Mouse (Mus musculus) T-cell, adult 2 months (primary cell): Measurements from ENCODE around the gene Rem2.

Source experiments
- DNase-seq: peaks from one replicate; pipeline ENCODE4 v3.0.0; 2022; ENCODE audit warnings: low spot score

The Rem2 gene

DNA sequence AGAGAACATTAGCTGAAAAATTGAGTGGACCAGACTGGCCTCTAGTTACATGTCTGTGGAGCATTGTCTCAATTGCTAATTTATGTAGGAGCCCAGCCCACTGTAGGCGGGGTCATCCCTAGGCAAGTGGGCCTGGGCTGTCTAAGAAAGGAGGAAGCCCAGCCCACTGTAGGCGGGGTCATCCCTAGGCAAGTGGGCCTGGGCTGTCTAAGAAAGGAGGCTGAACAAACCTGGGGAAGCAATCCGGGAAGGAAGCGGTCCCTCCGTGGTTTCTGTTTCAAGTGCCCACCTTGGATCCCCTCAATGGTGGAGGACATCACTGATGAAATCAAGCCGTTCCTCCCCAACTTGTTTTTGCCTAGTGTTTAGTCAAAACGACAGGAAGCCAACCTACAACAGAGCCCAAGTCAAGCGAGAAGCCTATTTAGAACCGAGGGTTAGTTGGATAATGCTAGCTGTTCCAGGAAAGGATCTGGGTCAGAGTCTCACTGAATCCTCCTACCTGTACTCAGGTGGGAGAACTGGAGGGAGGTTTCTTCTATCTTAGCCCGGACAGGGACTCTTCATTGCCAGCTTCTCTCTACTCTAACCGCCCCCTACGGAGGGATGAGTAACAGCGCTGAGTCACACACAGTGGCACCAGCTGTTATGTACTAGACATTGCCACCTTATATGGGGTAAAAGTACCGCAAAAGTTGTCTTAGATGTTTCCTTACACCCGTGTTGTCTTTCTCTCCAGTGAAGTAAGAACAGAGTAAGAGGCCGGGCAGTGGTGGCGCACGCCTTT, 16.6 kb downstream of the Rem2 start:
- DNase-seq = peak; percentile 59

DNA sequence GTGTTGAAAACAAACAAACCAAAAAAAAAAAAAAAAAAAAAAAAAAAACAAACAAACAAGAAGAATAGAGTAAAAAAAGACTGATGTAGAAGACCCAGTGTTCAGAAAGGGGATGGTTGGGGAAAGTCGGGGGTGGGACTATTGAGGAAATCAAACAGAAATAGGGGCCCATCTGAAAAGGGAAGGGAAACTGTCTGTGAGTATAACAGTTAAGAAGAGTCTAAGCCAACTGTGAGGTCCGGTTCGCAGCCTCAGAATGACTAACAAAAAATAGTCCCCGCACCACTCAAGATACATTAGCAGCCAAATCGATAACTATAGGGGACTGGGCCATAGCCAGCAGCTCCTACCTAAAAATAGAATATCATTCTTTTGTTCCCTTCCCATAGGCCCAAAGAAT, 17.3 kb downstream of the Rem2 start:
- DNase-seq = no peak

DNA sequence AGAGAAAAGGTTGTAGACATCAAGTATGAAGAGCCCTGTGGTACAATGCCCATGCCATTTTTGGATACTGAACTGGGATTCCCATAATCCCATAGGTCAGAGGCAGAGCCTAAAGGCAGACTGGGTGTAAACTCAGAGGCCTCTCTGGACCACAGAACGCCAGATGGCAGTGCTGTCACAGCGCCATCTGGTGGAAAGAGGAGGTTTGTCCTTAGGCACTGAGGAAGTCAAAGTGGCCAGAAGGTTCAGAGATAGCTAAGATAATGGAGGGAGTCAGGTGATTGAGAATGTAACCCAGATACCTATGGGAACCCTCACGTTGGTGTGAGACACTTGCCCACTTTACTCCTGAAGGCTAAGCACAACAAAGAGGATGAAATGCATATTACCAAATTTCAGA, 18.3 kb downstream of the Rem2 start:
- peak; percentile 73 for DNase-seq

DNA sequence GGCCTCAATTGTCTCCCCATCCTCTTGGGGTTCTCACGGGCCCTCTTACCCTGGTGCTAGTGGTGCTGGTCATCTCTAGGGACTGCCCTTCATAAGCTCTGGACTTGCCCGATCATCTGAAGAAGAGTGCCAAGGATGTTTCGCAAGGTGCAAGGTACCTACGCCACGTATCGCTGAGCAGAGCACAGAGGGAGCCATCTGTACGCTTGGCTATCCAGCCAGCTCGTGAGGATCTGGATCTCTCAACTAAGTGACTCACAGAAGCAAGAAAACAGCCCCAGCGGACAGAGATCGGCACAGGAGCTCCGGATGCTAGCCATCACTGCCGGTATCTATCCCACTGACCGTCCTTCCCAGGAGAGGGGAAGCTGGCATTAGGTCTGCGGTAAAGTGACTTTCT, 20.8 kb downstream of the Rem2 start:
- DNase-seq = no peak

DNA sequence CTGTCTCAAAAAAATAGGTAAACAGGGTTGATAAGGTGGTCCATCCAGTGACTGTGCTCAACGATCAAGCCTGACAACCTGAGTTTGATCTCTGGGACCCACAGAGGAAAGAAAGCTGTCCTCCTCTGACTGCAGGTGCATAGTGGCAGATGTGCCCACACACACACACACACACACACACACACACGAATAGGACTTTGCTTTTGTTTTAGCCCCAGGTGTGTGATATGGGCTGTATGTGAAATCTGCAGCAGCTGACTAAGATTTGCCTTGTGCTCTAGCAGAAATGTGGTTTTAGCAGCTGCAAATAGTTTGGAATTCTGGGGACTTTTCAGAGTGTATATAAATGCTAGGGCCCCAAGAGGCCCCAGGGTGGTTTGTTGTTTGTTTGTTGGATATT, 23.4 kb downstream of the Rem2 start:
- no peak for DNase-seq

DNA sequence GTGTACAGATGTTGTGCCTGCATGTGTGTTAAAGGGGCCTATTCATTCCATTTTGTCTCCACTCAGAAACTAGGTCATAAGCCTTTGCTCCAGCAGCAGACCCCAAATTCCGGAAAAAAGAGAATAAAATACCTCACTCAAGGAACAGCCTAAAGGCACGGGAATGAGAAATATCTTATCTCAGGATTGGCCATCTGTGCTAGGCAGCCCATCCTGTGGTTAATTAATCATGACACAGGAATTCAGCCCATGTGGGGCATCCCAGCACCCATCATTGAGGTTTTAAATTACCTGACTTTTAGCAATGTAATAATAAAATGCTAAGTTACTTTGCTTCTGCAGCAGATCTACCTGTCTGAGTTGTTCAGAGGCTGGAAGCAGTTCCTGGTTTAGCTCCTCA, 25.5 kb downstream of the Rem2 start:
- no peak for DNase-seq

DNA sequence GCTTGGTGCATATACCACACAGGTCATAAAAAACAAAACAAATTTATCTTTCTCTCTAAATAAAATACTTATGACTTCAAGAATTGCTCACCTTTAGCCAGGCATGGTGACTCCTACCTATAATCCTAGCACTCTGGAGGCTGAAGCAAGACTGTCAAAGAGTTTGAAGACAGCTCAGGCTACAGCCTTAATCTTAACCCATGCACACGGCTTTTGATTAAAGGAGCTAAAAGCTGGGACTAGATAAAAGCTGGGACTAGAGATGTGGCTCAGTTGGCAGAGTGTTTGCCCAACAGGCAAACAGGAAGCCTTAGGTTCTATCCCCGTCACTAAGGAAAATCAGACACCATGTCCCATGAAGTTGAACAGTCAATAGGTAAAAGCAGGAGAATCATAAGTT, 27.2 kb downstream of the Rem2 start:
- no peak for DNase-seq

DNA sequence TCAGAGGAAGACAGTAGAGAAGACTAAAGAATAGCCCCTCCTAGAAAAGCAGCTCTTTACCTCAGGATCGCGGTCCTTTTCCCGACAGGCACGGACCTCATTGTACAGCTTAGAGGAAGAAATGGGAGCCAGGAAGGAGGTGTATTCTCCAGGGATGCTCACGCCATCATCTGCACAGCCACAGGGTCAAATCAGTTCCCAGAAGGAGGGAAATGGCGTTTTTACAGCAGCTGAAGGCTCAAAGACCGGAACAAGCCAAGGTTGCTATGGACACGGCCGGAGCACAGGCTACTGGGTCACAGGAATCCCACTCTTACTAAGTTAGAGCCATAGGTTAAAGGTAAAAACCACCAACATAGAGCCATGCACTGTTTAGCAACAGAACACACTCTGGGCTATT, 33.9 kb downstream of the Rem2 start:
- DNase-seq = no peak

DNA sequence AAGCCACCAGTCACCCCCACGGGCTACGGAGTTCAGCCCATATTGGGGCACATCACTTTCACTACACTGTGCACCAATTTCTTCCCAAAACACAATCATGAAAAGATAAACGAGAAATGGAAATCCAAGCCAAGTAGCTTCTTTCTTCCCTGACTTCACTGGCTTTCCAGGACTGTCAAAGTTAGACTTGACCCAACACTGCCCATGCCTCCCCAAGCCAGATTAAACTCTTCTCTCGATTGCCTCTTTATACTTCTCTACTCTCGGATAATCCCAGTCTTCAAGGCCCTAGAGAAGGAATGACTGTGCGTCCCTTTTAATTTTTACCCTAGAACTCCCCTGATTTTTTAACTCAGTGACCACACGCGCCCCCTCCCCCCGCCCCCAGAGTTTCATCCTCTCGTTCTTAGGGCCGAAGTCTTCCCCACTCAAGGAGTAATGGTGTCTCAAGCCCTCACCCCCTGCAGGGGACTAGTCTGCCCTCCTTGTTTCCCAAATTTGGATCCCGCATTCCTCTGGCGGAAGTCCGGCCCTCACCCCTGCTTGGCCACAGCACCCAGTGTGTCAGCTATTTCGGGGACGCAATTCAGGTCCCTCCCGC, 40.9 kb downstream of the Rem2 start:
- no peak for DNase-seq

DNA sequence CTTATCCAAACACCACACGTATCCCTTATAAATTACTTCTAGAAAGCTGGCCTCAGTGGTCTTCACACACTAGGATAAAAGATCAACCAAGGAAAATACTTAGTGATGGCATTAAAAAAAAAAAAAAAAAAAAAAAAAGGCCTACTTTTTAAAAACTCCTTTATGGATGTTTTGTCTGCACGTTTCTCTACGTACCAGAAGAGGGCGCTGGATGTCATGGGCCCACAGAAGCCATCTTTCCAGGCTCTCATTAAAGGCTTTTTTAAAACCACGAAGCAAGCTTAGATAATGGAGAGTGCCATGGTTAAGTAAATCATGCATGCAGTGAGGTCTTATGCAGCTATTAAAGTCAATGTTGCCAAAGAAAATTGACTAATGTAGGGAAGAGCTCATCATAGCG, 47.7 kb downstream of the Rem2 start:
- no peak for DNase-seq

DNA sequence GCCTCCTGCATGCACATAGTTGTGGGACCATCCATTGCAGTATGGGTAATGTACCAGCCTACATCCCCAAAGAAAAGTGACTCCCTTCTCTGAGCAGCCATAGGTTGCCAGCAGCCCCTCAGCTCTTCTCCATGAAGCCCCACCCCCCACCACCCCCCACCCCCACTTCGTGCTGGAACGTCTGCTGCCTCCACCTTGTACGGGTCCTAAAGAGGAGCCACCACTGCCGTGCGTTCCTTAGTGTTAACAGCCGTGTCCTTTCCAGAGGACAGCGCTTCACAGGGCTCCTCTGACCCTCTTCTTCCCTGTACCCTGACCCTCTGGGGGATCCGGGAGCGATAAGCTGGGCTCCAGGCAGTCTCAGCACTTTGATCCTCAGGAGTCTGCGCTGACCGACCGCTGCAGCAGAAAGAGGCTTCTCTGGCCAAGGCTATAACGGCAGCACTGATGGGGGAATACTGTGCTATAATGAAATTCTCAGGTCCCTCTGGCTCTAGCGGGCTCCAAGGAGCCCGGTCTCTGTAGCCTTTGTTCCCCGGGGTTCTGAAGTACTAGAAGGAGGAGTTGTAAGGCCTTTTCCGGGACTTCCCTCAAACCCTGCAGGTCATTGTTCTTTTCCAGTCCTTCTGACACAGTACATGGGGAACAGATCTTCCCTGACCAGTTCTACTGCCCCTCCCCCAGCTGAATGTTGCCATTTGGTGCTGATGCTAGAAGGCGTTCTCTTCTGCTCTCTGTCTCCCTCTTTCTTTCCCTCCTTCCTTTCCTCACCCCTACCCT, 51.5 kb downstream of the Rem2 start:
- DNase-seq = no peak

DNA sequence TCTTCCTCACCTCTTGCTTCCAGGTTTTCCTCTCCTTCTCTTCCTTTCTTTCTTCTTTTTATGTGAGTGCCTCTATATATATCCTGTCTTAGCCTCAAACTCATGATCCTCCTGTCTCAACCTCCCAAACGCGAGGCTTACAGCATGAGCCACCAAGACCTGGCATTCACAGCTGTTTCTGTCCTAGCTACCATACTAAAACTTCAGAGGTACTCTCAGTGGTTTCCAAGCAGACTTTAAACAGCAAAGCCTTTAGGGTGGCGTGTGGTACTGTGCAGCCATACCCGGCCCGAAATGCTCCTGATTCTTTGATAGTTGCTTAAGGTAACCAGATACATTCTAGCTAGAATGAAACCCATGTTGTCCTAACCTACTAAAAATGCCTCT, 52.1 kb downstream of the Rem2 start:
- DNase-seq = no peak

DNA sequence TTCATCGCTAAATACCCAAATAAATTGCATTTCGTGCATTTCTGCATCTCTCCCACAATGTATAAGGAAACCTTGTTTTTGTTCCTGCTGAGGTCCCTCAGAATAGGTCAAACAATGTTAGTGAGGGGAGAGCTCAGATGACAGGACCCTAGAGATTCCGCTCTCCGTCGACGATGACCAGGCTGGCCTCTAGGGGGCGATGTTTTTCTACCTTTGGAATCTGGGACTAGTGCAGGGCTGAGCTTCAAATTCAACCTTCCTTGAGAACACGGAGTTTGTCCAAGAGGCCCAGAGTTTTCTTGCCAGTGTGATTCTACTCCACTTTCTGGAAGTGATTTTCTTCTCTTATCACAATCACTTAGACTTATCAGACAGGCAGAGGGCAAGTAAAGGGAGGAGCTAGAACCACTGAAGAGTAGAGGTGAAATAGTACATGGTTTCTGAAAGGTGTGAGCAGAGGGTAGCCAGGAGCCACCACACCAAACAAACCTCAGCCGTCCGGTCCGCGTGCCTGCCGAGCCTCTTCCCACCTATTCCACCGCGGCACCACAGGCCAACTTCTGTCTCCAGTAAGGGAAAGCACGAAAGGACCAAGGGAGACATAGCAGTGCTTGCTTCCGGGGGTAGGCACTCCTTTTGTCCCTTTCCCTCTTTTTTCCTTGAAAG, 52.7 kb downstream of the Rem2 start:
- peak; percentile 73 for DNase-seq
